Mouse (Mus musculus): ENCODE data around the gene Dnmt3l.
"Not testable (repeated sequence)": the region's sequence is repeated elsewhere in the genome, so short reads cannot be mapped to it uniquely, and the experiment has no call there.

Gene Dnmt3l

GRCm38 (mm10) chr10:78041647-78042046, at the start of gene Dnmt3l:
Gene Dnmt3l (plus strand): TSS chr10:78041947.
- no peak for DNase-seq

- DNase-seq, result no peak
Measured at GRCm38 (mm10) chr10:77995639-77996038, 46.1 kb upstream of the Dnmt3l start.

GRCm38 (mm10) chr10:78000200-78000599, 41.5 kb upstream of the Dnmt3l start:
- DNase-seq, result no peak

DNA sequence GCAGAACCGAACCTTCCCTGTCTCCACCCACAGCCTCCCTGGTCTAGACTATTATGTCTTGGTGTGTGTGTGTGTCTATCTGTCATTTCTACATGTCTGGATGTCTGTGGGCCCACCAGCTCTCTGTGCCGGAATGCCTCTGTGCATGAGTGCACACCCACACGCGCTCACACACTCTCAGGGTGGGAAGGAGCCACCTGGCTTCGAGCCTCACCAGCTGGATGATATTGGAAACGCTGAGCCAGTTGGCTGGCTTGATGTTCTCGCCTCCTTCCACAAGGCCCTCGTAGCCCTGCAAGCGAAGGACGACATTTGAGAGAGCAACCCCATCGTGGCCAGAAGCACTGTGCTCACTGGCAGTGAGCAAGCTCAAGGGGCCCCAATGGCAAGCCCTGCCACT, 40.0 kb upstream of the Dnmt3l start:
- DNase-seq, result no peak

GRCm38 (mm10) chr10:78002316-78002715, 39.4 kb upstream of the Dnmt3l start:
- DNase-seq, result no peak

DNA sequence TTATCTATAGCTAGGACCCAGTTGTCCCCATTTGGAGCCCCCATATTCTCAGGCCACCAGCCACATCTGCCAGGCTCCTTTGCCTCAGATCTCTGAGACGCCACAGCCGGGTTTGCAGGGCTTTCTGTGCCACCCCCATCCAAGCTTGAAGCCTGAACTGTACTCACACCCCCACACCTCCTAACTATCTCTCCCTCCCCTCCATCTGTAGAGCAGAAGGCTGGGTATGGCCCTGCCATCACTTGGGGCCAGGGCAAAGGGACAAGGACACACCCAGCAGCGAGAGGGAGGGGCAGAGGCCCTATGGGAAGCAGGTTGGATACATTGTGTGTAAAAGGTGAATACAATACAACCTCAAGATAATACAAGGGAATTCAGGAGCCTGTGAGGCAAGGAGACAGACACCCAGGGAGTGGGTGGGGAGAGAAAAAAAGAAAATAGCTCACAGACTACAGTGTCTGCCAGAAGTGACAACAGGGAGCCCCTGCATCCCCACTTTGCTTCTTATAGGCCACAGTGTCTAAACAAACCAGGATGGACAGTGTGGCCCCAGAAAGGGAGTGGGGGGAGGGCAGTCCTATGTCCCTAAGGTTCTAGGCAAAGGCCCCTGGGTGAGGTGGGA, 37.2 kb upstream of the Dnmt3l start:
- DNase-seq, result no peak

GRCm38 (mm10) chr10:78005791-78006438, 35.8 kb upstream of the Dnmt3l start:
- DNase-seq, result no peak

DNA sequence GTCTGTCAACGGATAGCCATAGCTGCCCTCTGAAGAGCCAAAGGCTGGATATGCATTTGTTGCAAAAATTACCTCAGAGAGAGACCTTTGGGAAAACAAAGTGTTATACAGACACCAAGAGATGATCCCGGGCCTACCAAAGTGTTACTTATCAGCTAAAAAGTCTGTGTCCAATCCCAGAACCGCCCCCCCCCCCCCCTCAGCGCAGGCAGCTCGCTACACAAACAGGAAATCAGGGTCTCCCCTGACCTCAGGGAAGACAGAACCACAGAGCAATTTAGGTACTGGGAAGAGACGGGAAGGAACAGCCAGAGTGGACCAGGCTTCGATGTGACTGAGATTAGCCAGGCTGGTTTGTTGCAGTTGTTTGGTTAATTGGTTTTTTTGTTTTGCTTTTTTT, 34.5 kb upstream of the Dnmt3l start:
- no peak for DNase-seq

DNA sequence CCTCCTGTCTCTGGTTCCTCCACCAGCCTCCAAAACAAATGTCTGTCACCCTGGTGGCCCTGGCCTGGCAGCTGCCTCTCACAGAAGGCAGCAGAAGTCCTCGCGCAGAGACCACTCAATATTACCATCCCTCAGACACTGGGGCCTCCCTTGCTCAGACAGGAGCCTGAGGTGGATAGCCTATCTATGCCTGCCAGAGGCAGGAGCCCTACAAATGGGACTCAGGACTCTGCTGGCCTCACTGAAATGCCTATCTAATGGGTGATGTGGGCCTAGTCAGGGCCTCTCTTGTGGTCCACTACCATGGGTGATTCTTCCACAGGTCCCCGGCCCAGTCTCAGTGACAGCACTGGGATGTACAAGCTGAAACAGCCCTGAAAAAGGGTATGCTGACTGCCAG, 33.6 kb upstream of the Dnmt3l start:
- no peak for DNase-seq

GRCm38 (mm10) chr10:78009184-78009944, 32.4 kb upstream of the Dnmt3l start:
- DNase-seq, result peak; percentile 94

GRCm38 (mm10) chr10:78009945-78010293, 31.8 kb upstream of the Dnmt3l start, which contains the start of gene Pfkl:
Gene Pfkl (minus strand): TSS chr10:78010083.
- no peak for DNase-seq

DNA sequence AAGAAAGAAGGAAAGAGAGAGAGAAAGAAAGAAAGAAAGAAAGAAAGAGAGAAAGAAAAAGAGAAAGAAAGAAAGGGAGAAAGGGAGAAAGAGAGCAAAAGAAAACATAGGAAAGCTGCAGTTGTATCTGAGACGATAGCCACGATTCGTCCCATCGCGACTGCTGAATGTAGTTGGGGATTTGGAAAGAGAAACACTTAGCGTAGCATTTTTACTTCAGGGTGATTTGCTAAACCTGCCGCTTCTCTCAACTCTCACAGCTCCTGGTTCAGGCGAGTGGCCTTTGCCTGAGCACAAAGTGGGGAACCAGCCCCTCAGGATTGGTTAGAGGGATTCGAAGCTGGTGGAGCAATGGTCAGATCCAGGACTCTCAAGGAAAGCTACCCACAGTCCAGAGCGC, 31.4 kb upstream of the Dnmt3l start:
- no peak for DNase-seq

DNA sequence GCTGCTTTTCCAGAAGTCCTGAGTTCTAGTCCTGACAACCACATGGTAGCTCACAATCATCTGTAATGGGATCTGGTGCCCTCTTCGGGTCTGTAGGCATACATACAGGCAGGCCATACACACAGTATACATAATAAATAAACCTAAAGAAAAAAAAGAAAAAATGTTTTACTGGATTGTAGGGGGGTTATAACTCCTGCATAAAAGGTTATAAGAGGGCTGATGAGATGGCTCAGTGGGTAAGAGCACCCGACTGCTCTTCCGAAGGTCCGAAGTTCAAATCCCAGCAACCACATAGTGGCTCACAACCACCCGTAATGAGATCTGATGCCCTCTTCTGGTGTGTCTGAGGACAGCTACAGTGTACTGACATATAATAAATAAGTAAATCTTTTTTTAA, 30.6 kb upstream of the Dnmt3l start:
- DNase-seq, result not testable (repeated sequence)

- DNase-seq, result no peak
Measured at GRCm38 (mm10) chr10:78012661-78013495, 28.9 kb upstream of the Dnmt3l start.

GRCm38 (mm10) chr10:78015489-78015888, 26.3 kb upstream of the Dnmt3l start:
- no peak for DNase-seq

DNA sequence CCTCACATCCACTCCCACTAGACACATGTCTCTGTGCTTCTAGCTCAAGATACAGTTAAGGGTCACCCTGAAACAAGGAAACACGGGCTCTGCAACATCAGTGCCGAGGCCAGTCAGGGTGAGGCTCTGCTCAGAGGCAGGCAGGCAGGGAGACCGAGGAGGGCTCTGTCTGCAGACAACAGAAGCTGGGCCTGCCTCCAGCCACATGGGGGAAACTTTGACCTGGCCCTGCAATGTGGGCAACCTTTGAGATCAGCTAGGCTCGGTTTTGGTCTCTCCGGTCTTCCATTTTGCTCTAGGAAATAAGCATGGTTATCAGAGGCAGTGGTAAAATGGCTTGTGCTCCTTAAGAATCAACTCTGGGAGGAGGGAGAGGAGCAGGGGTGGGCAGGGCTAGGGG, 25.4 kb upstream of the Dnmt3l start:
- DNase-seq, result no peak

DNA sequence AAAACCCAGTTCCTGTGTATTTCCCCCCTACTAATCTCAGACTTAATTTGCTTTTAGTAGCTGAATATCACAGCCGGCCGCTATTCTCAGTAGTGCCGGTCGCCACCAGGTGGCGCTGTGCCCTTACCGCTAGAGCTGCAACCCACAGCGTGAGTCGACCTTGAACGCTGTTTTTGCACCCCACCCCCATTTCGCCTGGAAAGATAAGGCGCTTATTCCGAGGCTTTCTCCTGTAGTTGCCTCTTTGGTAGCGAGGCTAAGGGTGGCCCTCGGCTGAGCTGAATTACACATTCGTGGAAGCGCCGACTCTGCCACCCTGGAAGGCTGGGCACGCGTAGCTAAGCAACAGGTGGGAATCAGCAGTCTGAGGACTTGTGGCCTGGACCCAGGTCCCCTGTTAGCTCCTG, 22.9 kb upstream of the Dnmt3l start:
- peak; percentile 49 for DNase-seq

GRCm38 (mm10) chr10:78019291-78019690, 22.5 kb upstream of the Dnmt3l start:
- DNase-seq, result no peak

DNA sequence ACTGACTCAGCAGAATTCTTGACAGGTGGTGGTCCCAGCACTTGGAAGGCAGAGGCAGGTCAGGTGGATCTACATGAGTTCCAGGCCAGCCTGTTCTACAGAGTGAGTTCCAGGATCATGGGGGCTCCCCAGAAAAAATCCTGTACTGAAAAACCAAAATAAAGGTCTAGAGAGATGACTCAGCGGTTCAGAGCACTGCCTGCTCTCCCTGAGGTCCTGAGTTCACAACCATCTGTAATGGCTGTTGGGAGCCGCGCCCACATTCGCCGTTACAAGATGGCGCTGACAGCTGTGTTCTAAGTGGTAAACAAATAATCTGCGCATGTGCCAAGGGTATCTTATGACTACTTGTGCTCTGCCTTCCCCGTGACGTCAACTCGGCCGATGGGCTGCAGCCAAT, 21.8 kb upstream of the Dnmt3l start:
- not testable (repeated sequence) for DNase-seq

DNA sequence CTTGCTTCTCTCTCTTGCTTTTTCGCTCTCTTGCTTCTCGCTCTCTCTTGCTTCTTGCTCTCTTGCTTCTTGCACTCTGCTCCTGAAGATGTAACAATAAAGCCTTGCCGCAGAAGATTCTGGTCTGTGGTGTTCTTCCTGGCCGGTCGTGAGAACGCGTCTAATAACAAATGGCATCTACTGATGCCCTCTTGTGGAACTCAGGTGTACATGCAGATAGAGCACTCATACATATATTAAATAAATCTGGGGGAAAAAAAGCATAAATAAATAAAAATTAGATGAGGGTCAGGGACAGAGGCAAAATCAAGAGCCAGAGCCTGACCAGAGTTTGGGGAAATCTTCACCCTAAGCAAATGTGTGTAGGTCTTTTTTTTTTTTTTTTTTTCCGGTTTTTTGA, 16.3 kb upstream of the Dnmt3l start:
- not testable (repeated sequence) for DNase-seq

DNA sequence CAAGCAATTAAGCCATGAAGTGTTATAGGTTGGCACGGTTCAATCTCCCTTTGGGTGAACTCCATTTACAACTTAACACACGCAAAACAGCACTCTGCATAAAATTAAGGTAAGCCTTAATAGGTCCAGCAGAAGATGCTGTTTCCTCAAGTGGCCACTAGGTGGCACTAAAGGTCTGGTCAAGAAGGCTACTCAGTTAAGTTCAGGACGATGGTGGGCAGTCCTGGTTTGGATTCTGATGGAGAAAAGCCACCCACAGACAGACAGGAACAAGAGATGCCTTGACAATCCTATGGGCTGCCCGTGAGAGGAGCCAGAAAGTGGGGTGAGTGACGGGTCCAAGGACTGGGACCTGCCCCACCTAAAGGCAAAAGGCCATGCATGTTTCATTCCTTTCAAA, 13.6 kb upstream of the Dnmt3l start:
- peak; percentile 48 for DNase-seq

GRCm38 (mm10) chr10:78029080-78029479, 12.7 kb upstream of the Dnmt3l start:
- no peak for DNase-seq

GRCm38 (mm10) chr10:78031987-78032386, 9.8 kb upstream of the Dnmt3l start:
- DNase-seq, result no peak
